24 mouse cellular contexts compared by ENCODE assay signal in genomic region chr8:125447543-125447942, GRCm38 (mm10).
"Had no signal": no experiment of that assay in that cellular context is flagged by ENCODE, and none has a peak within 500 bp of the region (broad histone marks: within the 10 kb centered on the region; RNA-seq: fewer than 3 reads in every experiment).

No protein-coding gene starts in this region.

- H3K27me3 ChIP-seq: kidney, embryonic 15.5 days; limb, embryonic 12.5 days; limb, embryonic 15.5 days had no signal

- H3K4me3 ChIP-seq: kidney, embryonic 15.5 days; left cerebral cortex, adult 2 months; limb, embryonic 12.5 days; limb, embryonic 15.5 days had no signal

- H3K9me3 ChIP-seq: kidney, embryonic 15.5 days; limb, embryonic 12.5 days; limb, embryonic 15.5 days had no signal

- ATAC-seq: intestine, postnatal 0 days; liver, postnatal 0 days had no signal

- H3K9ac ChIP-seq: kidney, embryonic 15.5 days; limb, embryonic 12.5 days; limb, embryonic 15.5 days; liver, embryonic 14.5 days; liver, postnatal 0 days; lung, embryonic 14.5 days had no signal

- H3K27ac ChIP-seq: kidney, embryonic 15.5 days; left cerebral cortex, adult 2 months; limb, embryonic 12.5 days; limb, embryonic 15.5 days; liver, embryonic 14.5 days; macrophage; stomach, postnatal 0 days had no signal

- H3K4me2 ChIP-seq: kidney, embryonic 15.5 days; limb, embryonic 12.5 days; limb, embryonic 15.5 days; liver, embryonic 11.5 days; lung, embryonic 14.5 days; midbrain, embryonic 11.5 days had no signal

- DNase-seq: kidney, adult 2 months; kidney, postnatal 10 days; kidney, postnatal 36 days; layer of hippocampus, postnatal 36 days; left cerebral cortex, postnatal 4 days; liver, postnatal 0 days; lung, embryonic 14.5 days; midbrain, embryonic 14.5 days; right cerebral cortex, adult 18-20 months; right cerebral cortex, postnatal 14 days; right cerebral cortex, postnatal 4 days; thymus, adult 2 months; thymus, postnatal 14 days; thymus, postnatal 4 days had no signal
